Mouse (Mus musculus): ENCODE measurements around the gene Ccdc183. TPM values are rescaled to one million over a fixed set of nuclear protein-coding genes. Genes with fewer than 3 reads are reported as not detected.

The Ccdc183 gene
- polyA plus RNA-seq, 1 experiment = not detected

DNA sequence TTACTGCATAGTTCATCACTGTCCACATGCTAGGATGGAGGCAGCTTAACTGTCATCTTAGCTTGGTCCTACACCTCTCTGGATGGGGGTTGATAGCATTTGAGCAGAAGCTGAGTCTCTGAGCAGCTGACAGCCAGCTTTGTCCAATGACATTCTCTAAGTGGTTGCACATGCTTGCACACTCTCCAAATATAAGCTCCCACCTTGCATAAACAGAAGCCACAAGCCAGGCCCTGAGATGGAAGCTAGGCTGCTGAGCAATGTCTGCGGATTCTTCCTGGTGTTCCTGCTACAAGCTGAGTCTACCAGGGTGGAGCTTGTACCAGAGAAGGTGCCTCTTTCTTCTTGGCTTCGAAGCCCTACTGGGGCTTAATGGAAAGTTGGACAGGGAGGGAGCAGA is 35.4 kb upstream of the Ccdc183 start, which contains the start of gene Lcn8:
TSS of gene Lcn8 (plus strand) at position 219 of the 400 bp plus-strand sequence.
- Histone ChIP-seq H3K4me3 (replicated peaks; ENCODE audit: extremely low read depth, low read depth, low read length) (no peak within 1 kb of the TSS), H3K4me1 (ENCODE audit: control insufficient read depth, insufficient read depth, low read length) (no peaks in the 10 kb centered on the region)
- TF ChIP-seq CTCF (IDR thresholded peaks at IDR 0.05; ENCODE audit: insufficient read depth, low read length) = no peak
- no peak for TF ChIP-seq POLR2A (IDR thresholded peaks at IDR 0.05; ENCODE audit: borderline replicate concordance, extremely low read depth, low read depth, low read length)
- 65% methylated on average over 2 of the region's 2 CpGs for WGBS
- no peak for DNase-seq

DNA sequence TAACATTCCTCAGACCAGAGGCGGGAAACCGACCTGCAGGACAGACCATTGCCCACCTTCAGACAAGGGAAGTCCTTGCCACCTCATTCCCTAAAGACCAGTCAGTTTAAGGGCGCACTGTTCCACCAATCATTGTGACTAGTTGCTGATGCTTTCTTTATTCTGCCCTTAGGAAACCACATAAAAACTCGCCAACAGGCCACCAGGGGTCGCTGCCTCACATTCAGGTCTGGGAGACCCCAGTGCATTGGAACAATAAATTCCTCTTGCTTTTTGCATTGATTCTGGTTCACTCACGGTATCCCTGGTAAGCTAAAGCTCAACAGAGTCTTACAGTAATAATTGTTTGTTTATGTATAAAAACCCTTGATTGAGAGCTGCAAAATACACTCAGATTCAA is 22.4 kb upstream of the Ccdc183 start:
- WGBS = 24% methylated on average over 6 of the region's 6 CpGs
- DNase-seq = peak; percentile 26

GRCm38 (mm10) chr2:25634046-25634445 is 16.6 kb upstream of the Ccdc183 start:
- Histone ChIP-seq H3K4me1 (ENCODE audit: control insufficient read depth, insufficient read depth, low read length) (no peaks in the 10 kb centered on the region), H3K4me3 (replicated peaks; ENCODE audit: extremely low read depth, low read depth, low read length) (no peak overlapping the region)
- no peak for DNase-seq
- no peak for TF ChIP-seq POLR2A (IDR thresholded peaks at IDR 0.05; ENCODE audit: borderline replicate concordance, extremely low read depth, low read depth, low read length)
- no peak for TF ChIP-seq CTCF (IDR thresholded peaks at IDR 0.05; ENCODE audit: insufficient read depth, low read length)
- 58% methylated on average over 1 of the region's 1 CpGs for WGBS

More for the DNA sequence above, 22.4 kb upstream of the Ccdc183 start:
- TF ChIP-seq POLR2A (IDR thresholded peaks at IDR 0.05; ENCODE audit: borderline replicate concordance, extremely low read depth, low read depth, low read length) (no peak), CTCF (IDR thresholded peaks at IDR 0.05; ENCODE audit: insufficient read depth, low read length) (peak; percentile 62)
- Histone ChIP-seq H3K4me1 (ENCODE audit: control insufficient read depth, insufficient read depth, low read length) (no peaks in the 10 kb centered on the region), H3K4me3 (replicated peaks; ENCODE audit: extremely low read depth, low read depth, low read length) (no peak overlapping the region)

DNA sequence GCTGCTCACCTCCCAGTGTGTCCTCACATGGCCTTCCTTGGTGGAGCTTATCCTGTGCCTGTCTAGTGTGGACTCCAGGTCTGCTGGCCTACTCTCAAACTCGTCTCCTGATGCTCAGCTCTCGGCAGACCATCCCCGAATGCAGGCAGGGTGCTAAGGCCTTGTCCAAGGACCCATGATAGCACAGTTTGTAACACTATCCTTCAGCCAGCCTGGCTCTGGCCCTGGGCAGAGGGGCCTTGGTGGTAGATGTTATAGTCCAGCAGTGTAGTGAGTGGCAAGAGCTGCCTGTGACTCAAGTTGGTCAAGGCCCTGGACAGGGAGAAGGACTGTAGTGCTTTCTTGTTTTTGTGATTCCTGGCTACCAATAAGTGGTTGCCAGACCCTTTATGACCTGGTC is 16.1 kb upstream of the Ccdc183 start:
- Histone ChIP-seq H3K4me1 (ENCODE audit: control insufficient read depth, insufficient read depth, low read length) (no peaks in the 10 kb centered on the region), H3K4me3 (replicated peaks; ENCODE audit: extremely low read depth, low read depth, low read length) (no peak overlapping the region)
- TF ChIP-seq CTCF (IDR thresholded peaks at IDR 0.05; ENCODE audit: insufficient read depth, low read length) (no peak), POLR2A (IDR thresholded peaks at IDR 0.05; ENCODE audit: borderline replicate concordance, extremely low read depth, low read depth, low read length) (no peak)
- WGBS = 82% methylated on average over 3 of the region's 3 CpGs
- no peak for DNase-seq

DNA sequence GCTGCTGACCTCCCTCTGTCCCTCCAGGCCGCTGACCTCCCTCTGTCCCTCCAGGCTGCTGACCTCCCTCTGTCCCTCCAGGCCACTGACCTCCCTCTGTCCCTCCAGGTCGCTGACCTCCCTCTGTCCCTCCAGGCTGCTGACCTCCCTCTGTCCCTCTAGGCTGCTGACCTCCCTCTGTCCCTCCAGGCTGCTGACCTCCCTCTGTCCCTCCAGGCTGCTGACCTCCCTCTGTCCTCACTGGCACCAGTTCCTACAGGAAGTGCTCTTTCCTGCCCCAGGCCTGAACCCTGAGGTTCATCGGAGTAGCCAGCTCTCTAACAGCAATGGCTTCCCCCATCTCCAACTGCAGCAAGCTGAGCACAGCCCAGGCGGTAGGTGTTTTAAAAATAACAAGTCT is 11.3 kb upstream of the Ccdc183 start:
- TF ChIP-seq POLR2A (IDR thresholded peaks at IDR 0.05; ENCODE audit: borderline replicate concordance, extremely low read depth, low read depth, low read length) = no peak
- no peak for TF ChIP-seq CTCF (IDR thresholded peaks at IDR 0.05; ENCODE audit: insufficient read depth, low read length)
- H3K4me3 ChIP-seq (replicated peaks; ENCODE audit: extremely low read depth, low read depth, low read length) = no peak overlapping the region
- H3K4me1 ChIP-seq (ENCODE audit: control insufficient read depth, insufficient read depth, low read length) = no peaks in the 10 kb centered on the region
- no peak for DNase-seq
- WGBS = 46% methylated on average over 4 of the region's 4 CpGs

DNA sequence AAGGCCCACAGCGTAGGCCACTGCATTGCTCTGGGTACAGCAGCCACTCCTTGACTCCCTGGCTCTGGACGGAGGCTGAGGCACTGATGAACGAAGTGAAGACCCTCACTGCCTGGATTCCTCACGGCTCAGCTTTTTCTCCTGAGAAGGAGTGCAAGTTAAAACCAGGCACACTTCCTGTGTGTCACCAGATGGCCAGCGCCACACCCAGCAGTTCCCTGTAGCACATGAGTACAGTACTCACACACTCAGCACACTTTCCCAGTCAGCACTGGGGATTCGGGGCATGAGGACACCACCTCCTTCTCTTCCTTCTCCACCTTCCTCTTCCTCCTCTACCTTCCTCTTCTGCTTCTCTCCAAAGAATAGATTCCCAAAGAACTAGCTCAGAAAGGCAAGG is 10.3 kb upstream of the Ccdc183 start, which contains the start of gene Fcna:
TSS of gene Fcna (minus strand) at position 220 of the 400 bp plus-strand sequence.
- Histone ChIP-seq H3K4me3 (replicated peaks; ENCODE audit: extremely low read depth, low read depth, low read length) (no peak within 1 kb of the TSS), H3K4me1 (ENCODE audit: control insufficient read depth, insufficient read depth, low read length) (no peaks in the 10 kb centered on the region)
- 75% methylated on average over 6 of the region's 6 CpGs for WGBS
- DNase-seq = no peak
- TF ChIP-seq CTCF (IDR thresholded peaks at IDR 0.05; ENCODE audit: insufficient read depth, low read length) (no peak), POLR2A (IDR thresholded peaks at IDR 0.05; ENCODE audit: borderline replicate concordance, extremely low read depth, low read depth, low read length) (no peak)

GRCm38 (mm10) chr2:25625986-25626385 is 8.5 kb upstream of the Ccdc183 start:
- 19% methylated on average over 5 of the region's 5 CpGs for WGBS
- H3K4me3 ChIP-seq (replicated peaks; ENCODE audit: extremely low read depth, low read depth, low read length) = no peak overlapping the region
- no peak for TF ChIP-seq CTCF (IDR thresholded peaks at IDR 0.05; ENCODE audit: insufficient read depth, low read length)
- no peak for TF ChIP-seq POLR2A (IDR thresholded peaks at IDR 0.05; ENCODE audit: borderline replicate concordance, extremely low read depth, low read depth, low read length)
- H3K4me1 ChIP-seq (ENCODE audit: control insufficient read depth, insufficient read depth, low read length) = no peaks in the 10 kb centered on the region
- DNase-seq = no peak

- Histone ChIP-seq H3K4me3 (replicated peaks; ENCODE audit: extremely low read depth, low read depth, low read length) (peak within 1 kb of the TSS; percentile 76), H3K4me1 (ENCODE audit: control insufficient read depth, insufficient read depth, low read length) (no peaks in the 10 kb centered on the region)
- peak; percentile 85 for DNase-seq
- TF ChIP-seq CTCF (IDR thresholded peaks at IDR 0.05; ENCODE audit: insufficient read depth, low read length) (peak; percentile 65), POLR2A (IDR thresholded peaks at IDR 0.05; ENCODE audit: borderline replicate concordance, extremely low read depth, low read depth, low read length) (peak; percentile 57; the same call in 1 of the 2 replicates)
- WGBS = 6% methylated on average over 34 of the region's 34 CpGs
Measured at GRCm38 (mm10) chr2:25621229-25622200, 4.0 kb upstream of the Ccdc183 start, which contains the start of gene Tmem141. Gene Tmem141, minus strand, starts transcription at chr2:25622005.

GRCm38 (mm10) chr2:25620852-25621228 is 3.4 kb upstream of the Ccdc183 start:
- TF ChIP-seq CTCF (IDR thresholded peaks at IDR 0.05; ENCODE audit: insufficient read depth, low read length) (no peak), POLR2A (IDR thresholded peaks at IDR 0.05; ENCODE audit: borderline replicate concordance, extremely low read depth, low read depth, low read length) (no peak)
- no peak for DNase-seq
- Histone ChIP-seq H3K4me1 (ENCODE audit: control insufficient read depth, insufficient read depth, low read length) (no peaks in the 10 kb centered on the region), H3K4me3 (replicated peaks; ENCODE audit: extremely low read depth, low read depth, low read length) (no peak overlapping the region)
- 66% methylated on average over 4 of the region's 4 CpGs for WGBS

Data from lung, adult 2 months (tissue).